Mouse (Mus musculus): ENCODE measurements at regions not wholly inside any gene's neighbourhood (a gene's known extent, or its start where the extent isn't known, plus 50 kb on each side); places are given as distances from the start of the nearest gene placed in this dataset.

DNA sequence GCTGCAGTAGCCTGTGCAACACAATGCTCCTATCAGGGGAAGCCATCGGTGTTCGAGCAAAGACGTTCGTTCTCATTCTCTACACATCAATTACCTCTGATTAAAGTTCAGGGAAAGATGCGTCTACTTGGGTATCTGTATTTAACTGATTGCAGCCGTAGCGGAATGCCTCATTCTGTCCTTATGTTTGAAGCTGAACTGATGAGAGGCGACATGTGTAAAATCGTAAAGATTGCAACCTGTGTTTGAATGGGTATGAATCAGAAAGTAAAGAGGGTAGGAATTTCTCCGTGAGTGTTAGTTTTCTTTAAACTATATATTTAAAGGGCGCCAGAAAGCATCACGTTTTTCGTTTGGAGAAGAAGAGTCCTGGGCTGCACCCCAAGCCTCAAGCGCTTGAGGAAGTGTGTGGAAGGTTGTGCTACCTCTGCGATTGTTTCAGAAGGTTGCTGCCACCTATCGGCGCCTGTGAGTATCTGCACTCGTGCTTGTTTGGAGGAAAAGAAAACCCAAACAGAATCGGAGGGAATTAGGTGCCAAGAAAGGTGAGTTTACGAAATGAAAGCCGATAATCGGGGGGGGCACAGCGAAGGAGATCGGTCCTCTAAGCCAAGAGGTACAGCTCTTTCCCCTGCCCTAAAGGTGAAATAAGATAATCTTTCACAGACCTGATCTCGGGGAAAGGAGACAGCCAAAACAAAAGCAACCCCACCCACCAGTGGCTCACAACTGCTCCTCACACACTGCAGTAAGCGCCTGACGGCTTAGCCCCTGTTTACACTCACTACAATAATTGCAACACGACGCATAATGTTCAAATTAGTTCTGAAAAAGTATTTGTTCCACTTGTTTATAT lies 346.4 kb upstream of the Prkcq start:
- DNase-seq (ENCODE audit: low read depth, low spot score): peak; percentile 79

DNA sequence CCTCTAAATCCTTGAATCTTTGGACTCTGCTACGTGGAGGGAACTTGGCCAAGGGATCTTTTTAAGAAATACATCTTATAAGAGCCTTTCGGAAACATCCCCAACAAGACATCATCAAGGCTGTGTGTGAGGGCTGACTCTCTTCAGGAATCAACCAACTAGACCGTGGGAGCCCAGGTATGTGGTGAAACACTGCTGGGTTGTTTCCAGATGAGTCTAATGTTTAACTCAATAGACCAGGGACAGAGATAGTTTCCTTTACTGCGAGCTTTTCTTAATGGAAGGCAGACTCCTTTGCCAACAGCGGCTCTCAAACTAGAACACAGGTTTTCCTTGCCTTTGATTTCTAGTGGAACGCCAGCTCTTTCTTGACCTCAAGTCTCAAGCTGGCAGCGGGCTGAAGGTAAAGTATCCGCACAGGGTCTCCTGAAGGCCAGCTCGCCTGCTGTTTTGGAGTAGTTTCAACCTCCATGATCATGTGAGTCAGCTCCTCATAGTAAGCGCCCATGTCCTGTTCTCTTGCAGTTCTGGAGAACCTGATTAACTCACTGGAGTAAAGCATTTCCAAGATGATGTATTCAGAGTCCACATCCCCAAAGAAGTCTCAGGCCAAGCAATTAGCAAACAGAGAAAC lies 345.7 kb upstream of the Prkcq start:
- DNase-seq (ENCODE audit: low read depth, low spot score): no peak

GRCm38 (mm10) chr2:10839976-10840375 lies 331.9 kb upstream of the Prkcq start:
- no peak for DNase-seq (ENCODE audit: low read depth, low spot score)

- no peak for DNase-seq (ENCODE audit: low read depth, low spot score)
Observed at GRCm38 (mm10) chr2:10861654-10862292, 310.1 kb upstream of the Prkcq start.

- no peak for DNase-seq (ENCODE audit: low read depth, low spot score)
Observed at GRCm38 (mm10) chr2:10864451-10864850, 307.5 kb upstream of the Prkcq start.

GRCm38 (mm10) chr2:10874303-10874702 lies 297.6 kb upstream of the Prkcq start:
- no peak for DNase-seq (ENCODE audit: low read depth, low spot score)

DNA sequence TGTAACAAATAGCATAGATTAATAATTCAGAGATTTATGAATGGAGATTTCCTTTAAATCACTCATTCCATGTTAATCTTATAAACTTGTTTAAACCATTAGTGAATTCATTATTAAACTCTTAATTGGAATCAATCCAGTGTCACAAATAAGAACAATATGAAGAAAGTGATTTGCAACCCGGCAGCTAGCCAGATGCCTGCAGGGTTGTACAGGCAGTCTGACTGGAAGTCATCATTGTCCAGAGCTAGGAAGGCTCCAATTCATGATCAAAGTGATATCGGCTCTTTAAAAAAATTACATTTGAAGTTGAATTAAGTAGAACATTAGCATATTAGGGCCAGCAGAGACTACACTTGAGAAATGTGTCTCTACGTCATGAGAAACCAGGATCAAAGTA lies 270.0 kb upstream of the Prkcq start:
- no peak for DNase-seq (ENCODE audit: low read depth, low spot score)

DNA sequence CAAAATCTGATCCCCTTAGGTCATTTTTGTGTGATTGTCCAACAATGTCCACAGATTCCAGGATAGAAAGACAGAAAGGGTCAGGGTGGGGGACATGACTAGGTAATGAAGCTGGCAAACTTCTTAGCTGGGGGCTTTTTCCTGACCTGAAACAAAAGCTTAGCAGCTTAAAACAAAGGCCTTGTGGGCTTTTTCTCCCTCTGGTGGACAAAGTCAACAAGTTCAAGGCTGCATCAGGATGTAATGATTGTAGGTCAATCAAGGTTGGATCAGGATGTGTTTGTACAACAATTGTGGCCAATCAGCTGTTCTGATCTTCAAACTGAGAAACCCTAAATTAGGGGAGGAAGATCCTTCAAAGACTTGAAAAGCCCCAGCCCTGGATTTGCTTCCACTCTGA lies 252.0 kb upstream of the Prkcq start:
- DNase-seq (ENCODE audit: low read depth, low spot score): peak; percentile 9

DNA sequence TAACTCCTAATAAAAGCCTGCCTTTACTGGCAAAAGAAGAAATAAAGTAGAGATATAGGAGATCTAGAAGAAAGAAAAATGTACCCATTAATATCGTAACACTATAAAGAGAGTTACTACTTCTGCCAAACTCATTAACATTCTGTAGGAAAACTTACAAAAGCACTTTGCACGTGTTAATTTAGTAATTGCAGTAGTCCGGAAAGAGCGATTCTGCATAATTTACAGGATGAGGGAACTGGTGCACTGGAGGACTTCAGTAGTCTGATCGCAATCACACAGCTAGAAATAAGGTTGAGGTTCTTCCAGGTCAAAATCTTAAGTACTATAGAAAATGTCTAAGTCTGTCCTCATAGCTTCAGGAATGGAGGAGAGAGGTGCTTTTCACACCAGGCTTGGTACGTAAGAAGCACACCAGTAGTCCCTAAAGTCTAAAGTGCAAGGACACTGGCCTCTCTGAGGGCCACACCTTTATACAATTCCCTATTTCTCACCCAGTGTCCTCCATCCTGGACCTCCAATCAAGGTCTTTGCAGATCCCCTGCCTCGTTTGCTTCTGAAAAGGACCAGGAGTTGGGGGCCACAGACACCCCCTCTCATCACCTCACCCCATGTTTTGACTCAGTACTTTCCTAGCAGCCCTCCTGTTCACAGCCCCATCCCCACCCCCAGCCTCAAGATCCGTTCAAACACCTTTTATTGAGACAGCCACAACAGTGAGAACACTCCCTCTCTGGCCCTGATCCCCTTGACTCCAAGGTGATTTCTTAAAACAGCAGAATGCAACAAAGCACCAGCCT lies 251.0 kb upstream of the Prkcq start:
- DNase-seq (ENCODE audit: low read depth, low spot score): no peak

GRCm38 (mm10) chr2:10921486-10922450 lies 250.1 kb upstream of the Prkcq start:
- no peak for DNase-seq (ENCODE audit: low read depth, low spot score)

DNA sequence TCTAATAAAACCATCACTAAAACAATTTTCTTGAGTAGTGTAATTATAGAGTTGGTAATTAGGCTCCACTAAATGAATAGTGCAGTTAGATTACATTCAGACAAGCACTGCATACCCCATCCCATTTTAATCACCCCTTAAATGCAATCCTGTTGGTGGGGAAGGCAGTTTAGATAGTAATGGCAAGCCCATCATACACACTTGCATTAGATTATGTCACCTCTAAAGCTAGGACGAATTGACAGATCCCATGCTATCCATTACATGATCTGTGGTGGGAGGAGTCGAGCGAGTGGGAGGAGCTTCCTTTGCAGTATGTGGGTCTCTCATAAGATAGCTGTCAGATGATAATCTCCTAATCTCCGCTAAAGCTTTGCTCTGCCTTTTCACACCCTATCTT lies 247.9 kb upstream of the Prkcq start:
- DNase-seq (ENCODE audit: low read depth, low spot score): no peak

- no peak for DNase-seq (ENCODE audit: low read depth, low spot score)
Observed at GRCm38 (mm10) chr2:10925361-10925760, 246.5 kb upstream of the Prkcq start.

DNA sequence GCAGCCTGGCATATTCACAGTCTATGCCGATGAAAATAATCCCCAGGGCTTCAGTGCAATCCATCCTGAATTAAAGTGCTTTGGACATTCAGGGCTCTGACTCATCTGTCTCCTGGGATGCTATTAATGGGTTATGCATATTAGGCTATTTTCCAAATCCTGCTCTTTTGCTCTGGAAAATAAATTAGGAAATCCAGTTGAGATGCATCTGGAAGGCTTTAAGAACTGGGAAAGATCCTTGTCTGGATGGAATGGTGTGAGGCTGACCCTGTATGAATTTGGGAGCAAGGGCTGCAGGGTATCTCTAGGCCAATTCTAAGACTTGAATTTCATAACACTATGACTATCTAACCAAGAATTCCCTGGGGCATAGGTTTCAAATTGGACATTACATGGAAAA lies 234.5 kb upstream of the Prkcq start:
- DNase-seq (ENCODE audit: low read depth, low spot score): no peak

- no peak for DNase-seq (ENCODE audit: low read depth, low spot score)
Observed at GRCm38 (mm10) chr2:10965224-10965623, 206.7 kb upstream of the Prkcq start.

DNA sequence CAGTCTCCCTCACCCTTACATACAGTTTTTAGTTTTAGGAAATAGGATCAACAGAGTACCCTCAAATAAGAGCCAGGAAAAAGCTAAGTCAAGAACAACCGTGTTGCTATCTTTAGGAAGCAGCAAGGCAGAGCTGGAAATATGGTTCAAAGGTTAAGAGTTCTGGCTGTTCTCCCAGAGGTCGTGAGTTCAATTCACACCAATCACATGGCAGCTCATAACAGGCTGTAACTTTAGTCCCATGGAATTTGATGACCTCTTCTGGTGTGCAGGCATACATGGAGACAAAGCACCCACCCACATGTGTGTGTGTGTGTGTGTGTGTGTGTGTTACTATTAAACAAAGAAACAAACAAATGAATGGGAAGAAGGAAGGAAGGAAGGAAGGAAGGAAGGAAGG lies 205.0 kb upstream of the Prkcq start:
- no peak for DNase-seq (ENCODE audit: low read depth, low spot score)

DNA sequence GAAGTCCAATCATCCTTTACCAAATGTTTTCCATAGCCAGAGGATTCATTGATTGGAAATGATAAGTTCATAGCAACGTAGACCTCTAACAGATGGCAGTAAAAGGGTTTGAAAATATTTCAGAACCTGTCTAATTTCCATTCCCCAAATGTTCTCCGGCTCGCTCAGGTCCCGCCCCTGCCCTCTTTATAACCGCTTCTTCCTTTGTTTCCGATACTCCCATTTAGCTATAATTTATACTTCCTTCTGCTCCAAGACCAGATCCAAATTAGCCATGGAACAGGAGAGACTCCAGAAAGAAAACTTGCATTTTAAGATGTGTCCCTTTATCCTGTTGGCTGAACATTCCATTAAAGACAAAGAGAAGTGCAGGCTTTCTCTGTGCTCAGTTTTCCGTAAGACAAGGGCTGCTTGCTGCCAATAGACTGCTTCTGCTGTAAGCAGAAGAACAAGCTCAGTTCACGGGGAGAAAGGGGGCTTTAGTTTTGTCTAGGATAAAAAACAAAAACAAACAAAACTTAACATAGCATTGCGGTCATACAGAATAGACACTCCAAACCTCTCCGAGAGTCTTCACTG lies 202.7 kb upstream of the Prkcq start:
- DNase-seq (ENCODE audit: low read depth, low spot score): no peak

DNA sequence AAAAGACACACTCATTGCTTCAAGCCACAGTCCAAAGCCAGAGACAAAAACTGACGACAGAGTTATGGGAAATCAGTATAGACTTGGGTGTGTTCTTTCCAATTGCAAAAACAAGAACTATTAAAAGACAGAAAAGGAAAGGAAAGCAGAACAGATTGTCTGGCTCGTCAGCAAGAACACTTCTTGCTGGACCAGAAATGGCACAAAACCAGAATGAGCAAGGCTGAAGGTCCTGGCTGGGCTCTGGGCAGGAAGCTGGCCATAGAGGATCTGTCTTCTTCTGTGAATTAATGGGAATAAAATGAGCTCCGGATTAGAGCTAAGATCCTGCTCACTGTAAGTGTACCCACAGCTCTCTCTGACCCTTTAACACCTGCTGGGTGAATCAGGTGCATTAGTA lies 199.9 kb upstream of the Prkcq start:
- DNase-seq (ENCODE audit: low read depth, low spot score): no peak

DNA sequence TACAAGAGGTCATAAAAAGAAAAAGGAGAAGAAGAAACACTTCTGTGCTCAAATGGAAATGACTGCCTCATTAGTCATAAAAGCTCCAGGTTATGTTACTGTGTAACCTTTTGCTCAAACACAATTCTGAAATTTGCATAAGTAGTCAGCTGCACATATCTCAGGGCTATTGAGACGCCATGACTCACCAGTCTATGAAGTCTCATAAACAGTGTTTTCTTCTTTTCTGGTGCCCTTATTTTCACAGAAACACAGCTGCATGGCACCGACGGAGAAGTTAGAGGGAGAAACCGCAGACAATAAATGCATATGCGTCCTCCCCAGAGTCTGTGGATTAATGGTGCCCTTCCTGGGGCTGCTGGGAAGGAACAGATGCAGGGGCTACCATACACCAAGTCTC lies 193.1 kb upstream of the Prkcq start:
- no peak for DNase-seq (ENCODE audit: low read depth, low spot score)

GRCm38 (mm10) chr2:10986101-10986500 lies 185.8 kb upstream of the Prkcq start:
- DNase-seq (ENCODE audit: low read depth, low spot score): no peak

DNA sequence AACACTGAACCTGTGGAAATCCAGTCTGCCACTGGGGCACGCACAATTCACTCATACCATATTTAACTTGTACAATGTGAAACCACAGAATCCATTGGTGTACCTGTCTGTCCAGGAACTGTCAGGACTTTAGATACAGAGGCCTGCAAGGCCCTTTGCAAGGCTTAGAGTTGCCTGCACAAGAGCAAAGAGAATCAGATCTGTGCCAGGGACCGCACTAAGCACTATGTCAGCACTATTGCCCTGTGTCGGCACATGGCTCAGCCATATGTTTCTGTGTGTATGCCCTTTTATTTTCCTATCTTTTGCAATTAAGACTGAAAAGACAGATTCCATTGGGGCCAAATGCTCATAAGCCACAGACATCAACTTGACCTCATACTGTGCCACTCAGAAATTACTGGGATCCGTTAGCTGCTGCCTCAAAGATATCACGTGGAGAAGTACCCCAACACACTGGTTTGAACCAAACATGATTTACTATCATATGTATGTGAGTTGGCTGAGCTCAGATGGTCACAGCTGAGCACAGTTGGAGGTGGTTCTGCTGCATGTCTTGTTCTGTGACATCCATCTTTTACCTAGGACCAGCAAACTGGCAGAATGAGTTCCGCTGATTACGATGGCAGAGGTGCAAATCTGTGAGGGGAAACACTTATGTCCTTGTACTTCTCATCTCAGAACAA lies 181.7 kb upstream of the Prkcq start:
- no peak for DNase-seq (ENCODE audit: low read depth, low spot score)
